In genomic region chr8:119436933-119437332, GRCm38 (mm10) we compare ENCODE assay signal across 8 mouse cellular contexts. TPM values are rescaled to one million over a fixed set of nuclear protein-coding genes. Genes with fewer than 3 reads are reported as not detected.
A peak's percentile ranks its signal among the peaks of the same experiment; 100 is the strongest.
DNase-seq lines count a peak whose midpoint lies in the region; ATAC-seq and TF ChIP-seq lines count a peak whose summit lies in the region.

No protein-coding gene starts in this region.

- no peak for ATAC-seq in heart, embryonic 12.5 days (ENCODE audit: insufficient number of reproducible peaks, low FRiP score)
- peak; percentile 81 for ATAC-seq in megakaryocyte progenitor cell, adult 5-6 weeks (replicated peaks; ENCODE audit: poor library complexity)
- ATAC-seq in forebrain, postnatal 0 days: no peak

- peaks cover 21% of the 10 kb centered on the region for H3K27me3 ChIP-seq in heart, embryonic 12.5 days (replicated peaks)
- no peaks in the 10 kb centered on the region for H3K27me3 ChIP-seq in forebrain, postnatal 0 days (ENCODE audit: insufficient read depth, low read length)

- DNase-seq in A20 (ENCODE audit: low read depth, low spot score): peak; percentile 58
- peak; percentile 95 to 96 for DNase-seq in adrenal gland, postnatal 36 days
- peak; percentile 94 for DNase-seq in kidney, postnatal 36 days
- DNase-seq in yolk sac, embryonic 10.5 days (ENCODE audit: low spot score): peak; percentile 77
- no peak for DNase-seq in forebrain, postnatal 0 days
- no peak for DNase-seq in frontal cortex, postnatal 25 days (ENCODE audit: low spot score in 2 of 2)

- TF ChIP-seq CTCF in forebrain, postnatal 0 days (IDR thresholded peaks at IDR 0.05; ENCODE audit: low read depth): no peak

- peaks cover 24% of the 10 kb centered on the region for H3K4me1 ChIP-seq in heart, embryonic 12.5 days (replicated peaks)
- H3K4me1 ChIP-seq in forebrain, postnatal 0 days (ENCODE audit: insufficient read depth): no peaks in the 10 kb centered on the region

- H3K4me2 ChIP-seq in heart, embryonic 12.5 days: peak overlapping the region; percentile 33
- no peak overlapping the region for H3K4me2 ChIP-seq in forebrain, postnatal 0 days (ENCODE audit: low read depth)

- H3K36me3 ChIP-seq in heart, embryonic 12.5 days: no peaks in the 10 kb centered on the region
- H3K36me3 ChIP-seq in forebrain, postnatal 0 days (ENCODE audit: insufficient read depth): no peaks in the 10 kb centered on the region

- H3K27ac ChIP-seq in heart, embryonic 12.5 days (ENCODE audit: poor library complexity, severe bottlenecking): no peak overlapping the region
- H3K27ac ChIP-seq in forebrain, postnatal 0 days (ENCODE audit: low read depth, low read length): no peak overlapping the region

- WGBS in heart, embryonic 12.5 days: 15% methylated on average over 9 of the region's 9 CpGs
- 20% methylated on average over 9 of the region's 9 CpGs for WGBS in forebrain, postnatal 0 days

- H3K9me3 ChIP-seq in heart, embryonic 12.5 days (replicated peaks): no peaks in the 10 kb centered on the region
- no peaks in the 10 kb centered on the region for H3K9me3 ChIP-seq in forebrain, postnatal 0 days (ENCODE audit: low read length)

- no peak overlapping the region; the same call in 1 of the 2 replicates for H3K9ac ChIP-seq in heart, embryonic 12.5 days
- H3K9ac ChIP-seq in forebrain, postnatal 0 days: no peak overlapping the region

- no peak overlapping the region for H3K4me3 ChIP-seq in heart, embryonic 12.5 days
- no peak overlapping the region for H3K4me3 ChIP-seq in forebrain, postnatal 0 days (ENCODE audit: low read depth, low read length)

RNA-seq across cellular contexts. Expression of gene Osgin1, which starts 3.0 kb away (rescaled TPM):
- 100 to 1,000 TPM in 1 of 2 experiments, 10 to 100 TPM in 1; 60.9 to 140 TPM for total RNA-seq in adrenal gland, postnatal 36 days (2021)
- 0.27 and 0.54 TPM in 2 replicates for polyA plus RNA-seq in heart, embryonic 12.5 days (2016; fragmentation: Nextera tagmentation; extraction: Ambion mirVana)
- total RNA-seq in megakaryocyte progenitor cell, adult 5-6 weeks (2015): 0.25 and 1.6 TPM in 2 replicates
- total RNA-seq in megakaryocyte progenitor cell, adult 5-6 weeks (2017): 0.95 and 4.1 TPM in 2 replicates
- not detected in 2 replicates for total RNA-seq in forebrain, postnatal 0 days (2014; rRNA removed)
- 0.12 and 0.19 TPM in 2 replicates for polyA plus RNA-seq in forebrain, postnatal 0 days (2015; fragmentation: Nextera tagmentation; extraction: Ambion mirVana)

RNA-seq across cellular contexts. Expression of gene Necab2, which starts 9.6 kb away (rescaled TPM):
- total RNA-seq in adrenal gland, postnatal 36 days (2021): 1 to 10 TPM; 5.4 to 7.3 TPM
- polyA plus RNA-seq in heart, embryonic 12.5 days (2016; fragmentation: Nextera tagmentation; extraction: Ambion mirVana): 0.71 and 0.75 TPM in 2 replicates
- total RNA-seq in megakaryocyte progenitor cell, adult 5-6 weeks (2015): not detected in 2 replicates
- total RNA-seq in megakaryocyte progenitor cell, adult 5-6 weeks (2017): not detected in 2 replicates
- 41.1 and 58.5 TPM in 2 replicates for total RNA-seq in forebrain, postnatal 0 days (2014; rRNA removed)
- 35.0 and 56.1 TPM in 2 replicates for polyA plus RNA-seq in forebrain, postnatal 0 days (2015; fragmentation: Nextera tagmentation; extraction: Ambion mirVana)

RNA-seq across cellular contexts. Expression of gene Mlycd, which starts 42.3 kb away (rescaled TPM):
- total RNA-seq in adrenal gland, postnatal 36 days (2021): 10 to 100 TPM; 42.2 to 57.9 TPM
- polyA plus RNA-seq in heart, embryonic 12.5 days (2016; fragmentation: Nextera tagmentation; extraction: Ambion mirVana): 19.3 and 20.1 TPM in 2 replicates
- 6.4 and 7.7 TPM in 2 replicates for total RNA-seq in megakaryocyte progenitor cell, adult 5-6 weeks (2015)
- total RNA-seq in megakaryocyte progenitor cell, adult 5-6 weeks (2017): 6.5 and 7.8 TPM in 2 replicates
- 27.6 and 27.9 TPM in 2 replicates for total RNA-seq in forebrain, postnatal 0 days (2014; rRNA removed)
- polyA plus RNA-seq in forebrain, postnatal 0 days (2015; fragmentation: Nextera tagmentation; extraction: Ambion mirVana): 20.3 and 21.3 TPM in 2 replicates

Comparison
In these comparisons a context has a peak if more than half of its experiments do, and no peak if none do; other contexts are left out.
1. DNase-seq: peak in A20 (single experiment), adrenal gland, postnatal 36 days (2 of 2), kidney, postnatal 36 days (2 of 2) and yolk sac, embryonic 10.5 days (single experiment); none in forebrain, postnatal 0 days (single experiment) and frontal cortex, postnatal 25 days (0 of 2).
2. RNA of gene Osgin1, which starts 3.0 kb away (total RNA-seq): 60.9 to 140 TPM in adrenal gland, postnatal 36 days; 0.25 to 4.1 TPM in megakaryocyte progenitor cell, adult 5-6 weeks and not detected in forebrain, postnatal 0 days; every median in the first group is over 10 times any median in the second.
3. RNA of gene Necab2, which starts 9.6 kb away (total RNA-seq): 41.1 to 58.5 TPM in forebrain, postnatal 0 days and 5.4 to 7.3 TPM in adrenal gland, postnatal 36 days; not detected in megakaryocyte progenitor cell, adult 5-6 weeks; every median in the first group is over 4 times any median in the second.